Mouse (Mus musculus) gastrocnemius, adult 2 months (tissue): ENCODE measurements around the gene Gm9833. TPM values are rescaled to one million over a fixed set of nuclear protein-coding genes. Genes with fewer than 3 reads are reported as not detected.
"Not testable (repeated sequence)": the region's sequence is repeated elsewhere in the genome, so short reads cannot be mapped to it uniquely, and the experiment has no call there.

ENCODE experiments used
- DNase-seq: peaks from one replicate; pipeline ENCODE4 v3.0.0; 2022
- H3K27ac ChIP-seq: fragments of 200-600 bp; 2 replicates; pipeline ENCODE4 v1.8.1; 2022; ENCODE audit warnings: mild to moderate bottlenecking
- H3K4me3 ChIP-seq: fragments of 200-600 bp; 2 replicates; pipeline ENCODE4 v1.8.1; 2022; ENCODE audit warnings: mild to moderate bottlenecking, moderate library complexity
- CTCF ChIP-seq: fragments of 200-600 bp; IDR thresholded peaks from 2 replicates; pipeline ENCODE4 v1.8.1; 2022; ENCODE audit warnings: antibody characterized with exemption, mild to moderate bottlenecking, moderate library complexity
- intact Hi-C: fragments of 180-260 bp; cut with DNase I; formaldehyde crosslinking; loops from one replicate; pipeline ENCODE4 v1.15.1; 2025
- long read RNA-seq, 2 experiments: library from polyadenylated mRNA; stranded (forward); transcript quantifications; one replicate each; pipeline ENCODE4 v2.0.0; 2021
- total RNA-seq, 2 experiments: library from RNA; stranded (reverse); gene quantifications; 2 replicates each; pipeline ENCODE4 v1.2.3; 2021

Gm9833 gene
- total RNA-seq = under 1 TPM; 0.18 to 0.36 TPM
- long read RNA-seq, experiment 1 = 0 reads
- long read RNA-seq, experiment 2 = 0 reads

DNA sequence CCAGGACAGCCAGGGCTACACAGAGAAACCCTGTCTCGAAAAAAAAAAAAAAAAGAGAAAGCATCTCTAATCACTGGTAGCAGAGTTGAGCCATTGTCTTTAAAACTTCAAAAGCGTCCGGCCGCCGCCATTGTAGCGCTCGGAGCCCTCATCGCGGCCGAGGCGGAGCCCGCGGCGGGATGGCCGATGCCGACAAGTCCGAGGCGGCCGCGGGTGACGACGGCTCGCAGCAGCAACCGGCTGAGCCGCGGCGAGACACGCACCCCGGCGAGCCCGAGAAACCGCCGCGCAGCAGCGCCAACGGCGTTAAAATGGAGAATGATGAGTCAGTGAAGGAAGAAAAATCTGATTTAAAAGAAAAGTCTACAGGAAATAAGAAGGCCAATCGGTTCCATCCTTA lies at the start of gene Gm9833:
Gm9833 (plus strand) TSS at position 117 of the 400 bp plus-strand sequence.
- intact Hi-C loops, H3K27ac ChIP-seq, H3K4me3 ChIP-seq, DNase-seq: not testable (repeated sequence)

DNA sequence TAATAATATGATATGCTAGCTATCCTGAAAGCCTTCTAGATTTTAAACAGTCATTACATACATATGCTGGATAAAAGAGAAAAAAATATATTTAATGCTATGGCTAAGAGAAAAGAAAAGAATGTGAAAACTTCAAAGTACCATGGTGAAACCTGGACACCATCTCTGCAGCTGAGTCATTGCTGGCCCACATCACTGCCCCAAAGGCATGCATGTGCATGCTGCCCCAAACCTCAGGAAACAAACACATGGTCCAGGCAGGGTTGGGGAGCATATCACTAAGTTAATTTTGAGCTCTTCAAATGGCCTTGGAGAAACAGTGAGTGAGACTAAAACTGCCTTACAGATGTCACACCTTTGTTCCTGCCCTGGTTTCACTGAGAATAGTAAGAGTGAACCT lies 17.8 kb upstream of the Gm9833 start:
- intact Hi-C loops = no loop called here
- no peak for TF ChIP-seq CTCF

DNA sequence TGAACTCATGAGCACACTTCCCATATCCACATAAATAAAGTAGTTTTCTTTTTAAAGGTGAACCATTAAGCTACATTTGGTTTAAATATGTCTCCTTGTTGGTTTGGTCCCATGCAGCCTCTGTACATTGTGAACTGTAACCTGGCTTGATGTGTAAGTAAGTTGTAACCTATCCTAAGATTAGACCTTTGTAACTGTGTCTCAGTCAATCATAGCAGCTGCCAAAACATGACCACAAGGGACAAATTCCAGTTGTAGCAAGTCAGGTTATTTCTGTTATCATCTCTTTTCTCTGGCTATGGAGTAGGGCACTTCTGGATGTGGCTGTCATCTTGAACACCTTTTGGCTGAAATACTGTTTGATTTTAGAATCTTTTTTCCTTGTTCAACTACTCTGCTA lies 12.1 kb upstream of the Gm9833 start:
- H3K27ac ChIP-seq = no peak overlapping the region
- DNase-seq = no peak
- intact Hi-C loops = no loop called here
- no peak for TF ChIP-seq CTCF
- H3K4me3 ChIP-seq = no peak overlapping the region

More for the DNA sequence above, 17.8 kb upstream of the Gm9833 start:
- DNase-seq = no peak
- no peak overlapping the region for H3K27ac ChIP-seq
- H3K4me3 ChIP-seq = no peak overlapping the region

DNA sequence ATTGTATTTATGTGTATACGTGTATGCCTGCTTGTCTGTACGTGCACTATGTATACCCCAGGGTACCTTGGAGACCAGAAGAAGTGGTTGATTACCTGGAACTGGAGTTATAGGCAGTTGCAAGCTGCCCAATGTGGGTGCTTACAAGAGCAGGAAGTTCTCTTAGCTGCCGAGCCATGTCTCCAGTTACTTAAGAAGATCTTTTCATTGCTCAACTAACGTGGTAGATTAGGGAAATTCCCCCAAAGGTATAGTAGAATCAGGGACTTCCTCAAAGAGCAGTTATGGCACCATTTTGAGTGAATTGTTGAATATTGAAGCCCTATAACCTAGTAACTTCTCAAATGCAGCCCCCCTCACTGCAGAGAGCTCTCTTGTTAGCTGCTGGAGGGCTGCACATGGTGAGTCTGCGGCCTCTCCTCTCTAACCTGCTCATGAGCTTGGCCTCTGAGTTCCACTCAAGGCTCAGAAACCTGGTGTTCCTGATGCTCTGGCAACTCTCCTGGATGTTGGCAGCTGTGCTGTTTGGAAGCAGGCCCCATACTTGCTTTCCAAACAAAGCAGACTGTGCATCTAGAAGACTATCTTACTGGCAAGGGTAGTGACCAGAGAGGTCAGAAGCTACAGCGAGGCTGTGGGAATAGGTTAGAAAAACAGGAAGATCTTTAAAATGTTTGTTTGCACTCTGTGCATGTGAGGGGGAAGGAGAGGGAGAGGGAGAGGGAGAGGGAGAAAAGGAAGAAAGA lies 10.6 kb upstream of the Gm9833 start:
- no peak overlapping the region for H3K4me3 ChIP-seq
- no peak for TF ChIP-seq CTCF
- intact Hi-C loops = no loop called here
- no peak for DNase-seq
- no peak overlapping the region for H3K27ac ChIP-seq

DNA sequence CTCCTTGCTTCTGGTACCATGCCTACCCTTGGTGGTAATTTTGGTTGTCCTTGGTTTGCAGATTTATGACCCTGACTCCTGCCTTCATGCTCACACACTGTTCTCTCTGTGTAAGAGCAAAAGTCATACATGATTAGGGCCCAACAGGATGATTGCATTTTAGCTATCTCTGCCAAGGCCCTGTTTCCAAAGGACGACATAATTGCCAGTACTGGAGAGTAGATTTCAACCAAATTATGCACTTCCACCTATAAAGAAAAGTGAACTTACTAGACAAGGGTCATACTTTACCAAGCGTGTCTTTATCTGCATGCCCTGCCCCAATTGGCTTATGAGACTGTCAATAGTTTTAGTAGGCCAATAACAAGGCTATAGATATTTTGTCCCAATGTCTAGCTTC lies 9.8 kb upstream of the Gm9833 start:
- H3K27ac ChIP-seq = no peak overlapping the region

DNA sequence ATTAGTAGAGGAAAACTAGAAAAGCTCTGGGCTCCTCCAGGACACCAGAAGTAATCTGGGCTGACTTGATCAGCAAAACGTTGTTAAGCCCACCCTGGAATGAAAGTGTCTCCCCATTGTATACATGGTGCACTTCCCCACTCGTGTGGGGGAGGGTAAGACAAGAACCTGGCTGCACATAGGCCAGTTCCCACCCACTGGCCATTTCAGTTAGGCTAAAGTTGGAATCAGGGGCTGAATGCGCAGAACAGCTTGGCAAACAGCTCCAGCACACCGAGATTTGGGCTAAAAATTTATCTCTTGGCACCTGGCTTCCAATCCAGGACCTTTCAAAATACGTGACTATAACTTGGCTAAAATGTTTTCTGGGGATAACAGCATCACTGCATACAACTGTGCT lies 6.6 kb upstream of the Gm9833 start:
- DNase-seq = no peak
- intact Hi-C loops = no loop called here
- TF ChIP-seq CTCF = no peak
- H3K4me3 ChIP-seq = no peak overlapping the region
- no peak overlapping the region for H3K27ac ChIP-seq

More for the DNA sequence above, 9.8 kb upstream of the Gm9833 start:
- intact Hi-C loops = no loop called here
- H3K4me3 ChIP-seq = no peak overlapping the region
- TF ChIP-seq CTCF = no peak
- no peak for DNase-seq

DNA sequence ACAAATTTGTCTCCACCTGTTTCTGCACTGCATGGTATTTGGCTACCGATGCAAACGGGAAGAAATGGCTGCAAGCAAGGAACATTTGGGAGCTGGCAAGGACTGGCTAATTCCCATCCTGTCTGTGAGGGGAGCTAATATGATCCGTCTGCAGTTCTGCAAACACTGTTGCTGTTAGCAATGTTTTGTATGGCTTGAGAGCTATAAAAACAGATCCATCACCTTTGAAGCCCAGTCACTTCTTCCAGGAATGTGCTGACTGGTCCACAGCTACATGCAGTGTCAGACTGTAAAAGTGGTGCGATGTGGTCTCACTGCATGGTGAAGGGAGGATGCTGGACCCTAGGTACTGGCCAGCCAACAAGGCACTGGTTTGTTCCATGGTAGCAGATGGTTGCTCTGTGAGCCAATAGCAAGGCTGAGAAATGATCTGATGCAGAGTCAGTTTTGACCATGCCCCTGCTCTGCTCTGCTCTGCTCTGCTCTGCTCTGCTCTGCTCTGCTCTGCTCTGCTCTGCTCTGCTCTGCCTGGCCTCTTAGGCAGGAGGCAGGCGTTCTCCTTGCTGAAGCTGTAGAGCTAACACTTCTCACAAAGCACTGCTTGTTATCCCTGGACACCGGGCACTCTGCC lies 5.9 kb upstream of the Gm9833 start:
- no peak overlapping the region for H3K4me3 ChIP-seq
- no peak for TF ChIP-seq CTCF
- DNase-seq = no peak
- no peak overlapping the region for H3K27ac ChIP-seq
- intact Hi-C loops = no loop called here

DNA sequence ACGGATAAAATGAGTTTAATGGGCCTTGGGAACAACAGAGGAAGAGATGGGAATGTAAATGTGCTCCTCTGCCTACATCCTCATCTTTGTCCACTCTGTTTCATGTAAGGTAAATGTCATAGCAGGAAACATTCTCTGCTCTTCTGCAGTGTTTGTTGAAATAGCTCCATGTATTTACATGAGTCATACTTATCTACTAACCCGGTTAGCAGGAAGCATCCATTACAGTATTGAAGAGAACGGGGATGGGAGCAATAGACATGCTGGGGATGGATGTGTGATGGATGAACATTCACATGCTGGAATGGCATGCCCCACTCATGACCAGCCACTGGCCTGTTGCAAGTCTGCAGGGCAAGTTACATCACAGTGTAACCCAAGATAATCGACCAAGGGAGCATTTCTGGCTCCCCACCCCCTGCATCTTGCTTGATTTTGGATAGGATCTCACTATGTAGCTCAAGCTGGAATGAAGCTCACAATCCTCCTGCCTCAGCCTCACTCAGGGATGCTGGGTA lies 5.3 kb upstream of the Gm9833 start:
- TF ChIP-seq CTCF = no peak
- no peak for DNase-seq
- intact Hi-C loops = no loop called here

DNA sequence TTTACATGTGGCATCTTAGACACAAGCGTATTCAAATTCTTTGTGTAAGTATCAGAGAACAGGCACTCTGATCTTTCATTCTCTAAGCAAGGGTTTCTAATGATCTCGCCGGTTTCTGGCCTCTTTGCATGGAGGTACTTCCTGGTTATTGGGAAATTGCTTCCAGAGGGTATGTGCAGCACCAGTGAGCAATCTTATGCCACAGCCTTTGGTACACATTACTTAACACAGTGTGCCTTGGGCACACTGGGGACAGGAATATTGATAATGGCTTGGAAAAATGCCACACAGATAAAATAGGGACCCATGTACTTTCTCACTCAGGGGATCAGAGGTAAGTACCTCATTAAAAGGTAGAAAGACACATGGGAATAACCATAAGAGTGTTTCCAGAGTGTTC lies 3.8 kb upstream of the Gm9833 start:
- intact Hi-C loops = no loop called here

More for the DNA sequence above, 5.3 kb upstream of the Gm9833 start:
- Histone ChIP-seq H3K4me3 (no peak overlapping the region), H3K27ac (no peak overlapping the region)

DNA sequence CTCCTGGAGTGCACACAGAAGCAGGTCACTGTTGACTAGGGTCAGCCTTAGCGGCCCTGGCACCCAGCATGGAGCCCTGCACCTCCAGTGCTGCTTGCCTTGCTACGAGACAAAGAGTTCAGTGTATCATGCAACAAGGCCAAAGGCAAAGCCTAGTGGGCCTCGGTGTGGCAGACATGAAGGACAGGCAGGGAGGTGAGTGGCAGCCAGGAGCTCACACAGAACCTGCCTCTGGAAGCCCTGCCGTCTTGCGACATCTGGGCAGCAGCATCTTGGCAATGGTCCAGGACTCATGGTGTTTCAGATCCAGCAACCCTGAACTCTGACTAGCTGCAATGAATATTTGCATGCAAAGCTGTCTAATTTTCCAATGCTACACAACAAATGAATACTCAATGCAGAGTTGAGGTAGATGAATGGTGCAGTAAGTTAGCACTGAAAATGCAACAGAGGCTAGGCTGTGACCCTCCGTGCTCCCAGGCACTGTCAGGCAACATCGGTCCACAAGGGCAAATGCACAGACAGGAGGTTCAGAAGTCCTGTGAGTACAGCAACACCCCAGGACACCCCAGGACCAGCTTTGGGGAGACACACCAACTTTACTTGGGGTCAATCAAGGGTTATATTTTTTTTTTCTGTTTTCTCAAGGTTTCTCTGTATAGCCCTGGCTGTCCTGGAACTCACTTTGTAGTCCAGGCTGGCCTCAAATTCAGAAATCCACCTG lies 2.4 kb upstream of the Gm9833 start:
- TF ChIP-seq CTCF = no peak
- Histone ChIP-seq H3K27ac (no peak overlapping the region), H3K4me3 (no peak overlapping the region)
- DNase-seq = peak; percentile 25
- intact Hi-C loops = no loop called here

More for the DNA sequence above, 3.8 kb upstream of the Gm9833 start:
- H3K4me3 ChIP-seq = no peak overlapping the region
- TF ChIP-seq CTCF = no peak
- no peak overlapping the region for H3K27ac ChIP-seq
- DNase-seq = no peak

DNA sequence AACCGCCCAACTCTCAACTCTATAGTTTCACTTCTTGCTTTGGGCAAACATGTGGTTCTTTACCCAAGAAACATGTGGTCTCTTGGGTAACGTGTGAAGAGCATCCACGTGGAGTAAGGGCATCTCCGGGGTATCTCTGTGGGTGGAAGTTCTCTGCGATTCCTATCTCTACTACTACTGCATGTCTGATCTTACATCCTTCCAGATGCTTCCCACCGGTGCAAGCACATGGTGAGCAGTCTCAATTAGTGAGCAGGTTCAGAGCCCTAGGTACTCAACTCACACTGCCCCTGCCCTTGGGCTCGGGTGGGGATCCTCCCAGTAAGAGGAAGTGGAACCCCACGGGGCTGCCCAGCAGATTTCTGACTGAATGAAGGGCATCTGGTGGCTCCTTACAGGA lies 399 bp upstream of the Gm9833 start:
- intact Hi-C loops = no loop called here

DNA sequence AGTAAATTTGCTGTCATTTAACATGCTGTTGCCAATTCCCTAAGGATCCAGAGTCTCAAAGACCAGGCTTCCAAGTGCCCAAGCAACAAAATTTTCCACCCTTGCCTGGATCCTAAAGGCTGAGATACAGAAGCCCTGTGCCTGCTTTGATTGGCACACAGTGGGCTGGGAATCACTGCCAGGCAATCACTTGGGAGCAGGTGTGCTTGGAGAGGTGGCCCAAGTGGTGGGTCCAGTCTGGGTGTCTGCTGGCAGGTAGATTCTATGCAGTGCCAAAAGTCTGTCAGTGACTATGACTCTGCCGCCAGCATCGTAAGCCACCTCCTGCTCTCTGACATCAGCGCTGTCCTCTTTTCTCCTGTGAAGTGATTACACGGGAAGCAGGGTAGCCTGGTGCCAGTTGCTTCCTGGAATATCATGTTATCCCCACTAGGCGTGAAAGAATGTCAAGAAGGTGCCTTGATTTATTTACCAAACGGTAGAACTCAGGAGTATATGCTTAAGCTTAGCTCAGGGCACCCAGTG lies 3.8 kb downstream of the Gm9833 start:
- no peak overlapping the region for H3K27ac ChIP-seq
- H3K4me3 ChIP-seq = no peak overlapping the region
- no peak for TF ChIP-seq CTCF
- DNase-seq = no peak
- intact Hi-C loops = no loop called here

More for the DNA sequence above, 399 bp upstream of the Gm9833 start:
- Histone ChIP-seq H3K4me3 (no peak overlapping the region), H3K27ac (no peak overlapping the region)
- TF ChIP-seq CTCF = no peak
- DNase-seq = no peak

DNA sequence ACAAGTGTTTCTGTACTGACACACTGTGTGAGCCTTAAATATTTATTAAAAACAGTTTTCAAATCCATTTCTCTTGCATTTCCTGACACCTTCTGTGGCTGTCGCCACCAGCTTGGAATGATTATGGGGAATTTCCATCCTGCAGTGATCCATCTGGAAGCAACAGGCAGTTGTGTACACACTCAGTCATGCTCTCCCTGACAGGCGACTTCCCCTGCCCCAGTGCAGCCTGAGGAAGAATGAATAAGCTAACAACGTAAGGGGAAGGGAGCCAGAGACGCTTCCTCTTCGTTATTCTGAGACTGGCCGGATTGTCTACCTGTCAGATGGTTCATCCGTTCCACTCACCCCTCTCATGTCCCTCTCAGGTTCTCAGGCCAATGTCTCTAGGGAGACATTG lies 4.6 kb downstream of the Gm9833 start:
- no peak for DNase-seq
- Histone ChIP-seq H3K4me3 (no peak overlapping the region), H3K27ac (0 out of 2 replicates have a peak overlapping the region, but pooled peaks have one; percentile 20)
- no peak for TF ChIP-seq CTCF
- intact Hi-C loops = no loop called here
